Comparison of ENCODE assay signal across 8 mouse cellular contexts in the genomic region with DNA sequence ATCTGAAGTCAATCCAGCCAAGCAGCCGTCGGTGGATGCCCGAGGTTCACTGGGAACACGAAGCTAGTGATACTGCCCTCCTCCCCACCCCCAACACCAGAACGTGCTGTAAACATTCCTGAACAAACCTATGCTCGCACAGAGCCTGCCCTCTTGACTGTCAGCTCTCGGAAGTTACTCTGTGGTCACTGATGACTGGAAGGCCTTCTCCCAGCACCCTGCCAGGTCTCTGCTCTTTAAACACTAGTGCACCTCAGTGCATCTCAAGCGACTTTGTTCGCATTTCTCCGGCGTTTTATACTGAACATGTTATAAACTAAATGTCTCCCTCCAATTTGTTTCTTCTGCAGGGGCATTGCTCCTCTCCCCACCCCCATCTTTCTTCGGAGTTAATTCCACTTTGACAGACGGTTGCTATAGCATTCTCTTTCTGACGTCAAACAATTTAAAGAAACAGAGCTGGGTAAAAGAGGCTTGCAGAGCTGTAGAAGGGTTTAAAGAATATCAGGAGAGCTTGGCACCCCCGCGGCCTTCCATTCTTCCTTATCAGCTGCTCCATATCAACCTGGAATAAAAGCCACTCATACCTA. TPM values are rescaled to one million over a fixed set of nuclear protein-coding genes. Genes with fewer than 3 reads are reported as not detected.
DNase-seq lines count a peak whose midpoint lies in the region; ATAC-seq and TF ChIP-seq lines count a peak whose summit lies in the region.

No protein-coding gene starts in this region.

- TF ChIP-seq CTCF in kidney, adult 2 months (conservative IDR thresholded peaks at IDR 0.05; ENCODE audit: insufficient read depth, insufficient read length, low read depth, low read length) = no peak

- H3K9me3 ChIP-seq in forebrain, embryonic 16.5 days (ENCODE audit: control insufficient read depth, low read length) = no peaks in the 10 kb centered on the region
- no peaks in the 10 kb centered on the region for H3K9me3 ChIP-seq in liver, embryonic 16.5 days (replicated peaks; ENCODE audit: control insufficient read depth, low read length)

- peak; percentile 20 for DNase-seq in kidney, adult 2 months
- no peak for DNase-seq in kidney, postnatal 25 days
- DNase-seq in T-cell, adult 2 months (ENCODE audit: low spot score) = peak; percentile 10
- no peak for DNase-seq in urinary bladder, adult 18-20 months (ENCODE audit: low spot score in 2 of 2)
- no peak for DNase-seq in urinary bladder, adult 2 months (ENCODE audit: low spot score)

- TF ChIP-seq POLR2A in kidney, adult 2 months (IDR thresholded peaks at IDR 0.05; ENCODE audit: low read depth, low read length) = no peak

- peak; percentile 5 for ATAC-seq in forebrain, embryonic 16.5 days
- ATAC-seq in liver, embryonic 16.5 days (ENCODE audit: low read depth) = peak; percentile 47
- no peak for ATAC-seq in CD4-positive, CD25-positive, alpha-beta regulatory T cell, adult 4 months

- no peaks in the 10 kb centered on the region for H3K4me1 ChIP-seq in kidney, adult 2 months (ENCODE audit: control insufficient read depth, insufficient read depth, low read length)
- H3K4me1 ChIP-seq in forebrain, embryonic 16.5 days (replicated peaks; ENCODE audit: control insufficient read depth, insufficient read depth, low read length) = no peaks in the 10 kb centered on the region
- no peaks in the 10 kb centered on the region; the same call in 1 of the 2 replicates for H3K4me1 ChIP-seq in liver, embryonic 16.5 days (ENCODE audit: control insufficient read depth, low read depth, low read length)

- H3K27me3 ChIP-seq in kidney, adult 2 months (replicated peaks; ENCODE audit: control insufficient read depth, insufficient read depth, low read length) = no peaks in the 10 kb centered on the region
- no peaks in the 10 kb centered on the region for H3K27me3 ChIP-seq in forebrain, embryonic 16.5 days (replicated peaks; ENCODE audit: control insufficient read depth, insufficient read depth, low read length)
- H3K27me3 ChIP-seq in liver, embryonic 16.5 days (ENCODE audit: control insufficient read depth, insufficient read depth, low read depth, low read length) = peaks cover 5% of the 10 kb centered on the region

- peak overlapping the region; percentile 74 for H3K9ac ChIP-seq in forebrain, embryonic 16.5 days (replicated peaks; ENCODE audit: low read depth, low read length)
- no peak overlapping the region; the same call in 1 of the 2 replicates for H3K9ac ChIP-seq in liver, embryonic 16.5 days (ENCODE audit: low read depth, low read length)

- H3K4me2 ChIP-seq in forebrain, embryonic 16.5 days (ENCODE audit: low read length) = peak overlapping the region; percentile 53
- peak overlapping the region; percentile 77 for H3K4me2 ChIP-seq in liver, embryonic 16.5 days (ENCODE audit: low read depth, low read length)

- no peak overlapping the region for H3K27ac ChIP-seq in kidney, adult 2 months (ENCODE audit: insufficient read depth, low read depth, low read length)
- peak overlapping the region; percentile 57 for H3K27ac ChIP-seq in forebrain, embryonic 16.5 days (ENCODE audit: low read length)
- peak overlapping the region; percentile 14 for H3K27ac ChIP-seq in liver, embryonic 16.5 days (ENCODE audit: low read length)

- WGBS in kidney, adult 2 months = 33% methylated on average over 16 of the region's 16 CpGs
- 19% methylated on average over 16 of the region's 16 CpGs for WGBS in forebrain, embryonic 16.5 days
- WGBS in liver, embryonic 16.5 days (ENCODE audit: insufficient replicate concordance) = 24% methylated on average over 16 of the region's 16 CpGs

- H3K36me3 ChIP-seq in kidney, adult 2 months (ENCODE audit: control insufficient read depth, insufficient read depth, low read length) = no peaks in the 10 kb centered on the region
- no peaks in the 10 kb centered on the region for H3K36me3 ChIP-seq in forebrain, embryonic 16.5 days (ENCODE audit: control insufficient read depth, insufficient read depth)
- H3K36me3 ChIP-seq in liver, embryonic 16.5 days (ENCODE audit: control insufficient read depth, insufficient read depth) = no peaks in the 10 kb centered on the region

- H3K4me3 ChIP-seq in kidney, adult 2 months (ENCODE audit: insufficient read depth, low read depth, low read length) = peak overlapping the region; percentile 53
- peak overlapping the region; percentile 75 for H3K4me3 ChIP-seq in forebrain, embryonic 16.5 days (replicated peaks; ENCODE audit: low read length)
- H3K4me3 ChIP-seq in liver, embryonic 16.5 days (ENCODE audit: low read depth, low read length) = peak overlapping the region; percentile 66

RNA-seq across cellular contexts. Expression of a gene that starts 0.8 kb away (rescaled TPM):
- polyA plus RNA-seq in kidney, adult 2 months (2012; rRNA removed) = 13.6 and 16.0 TPM in 2 replicates
- polyA plus RNA-seq in forebrain, embryonic 16.5 days (2015; fragmentation: Nextera tagmentation; extraction: Ambion mirVana) = 87.8 and 88.3 TPM in 2 replicates
- polyA plus RNA-seq in liver, embryonic 16.5 days (2015; fragmentation: Nextera tagmentation; extraction: Ambion mirVana) = 6.0 and 8.4 TPM in 2 replicates
- polyA plus RNA-seq in CD4-positive, CD25-positive, alpha-beta regulatory T cell, adult 4 months (2017; shearing (Covaris generic)) = 10 to 100 TPM in 1 of 2 experiments, 1 to 10 TPM in 1; 9.5 to 11.0 TPM
- polyA plus RNA-seq in urinary bladder, adult 2 months (2012; rRNA removed) = 36.6 and 40.9 TPM in 2 replicates

Comparison
In these comparisons a context has a peak if more than half of its experiments do, and no peak if none do; other contexts are left out.
1. DNase-seq: peak in kidney, adult 2 months (single experiment) and T-cell, adult 2 months (single experiment); none in kidney, postnatal 25 days (0 of 2), urinary bladder, adult 18-20 months (0 of 2) and urinary bladder, adult 2 months (single experiment).
2. Peak in every context shown above with its lines, with median percentiles within 50 percentile points of each other: H3K4me3 ChIP-seq.